Mouse (Mus musculus): Measurements from ENCODE around the gene Ube2g1. TPM values are rescaled to one million over a fixed set of nuclear protein-coding genes. Genes with fewer than 3 reads are reported as not detected.

The Ube2g1 gene
- polyA plus RNA-seq, 1 experiment from 2014 or later = 67.9 TPM

Small RNAs within 50 kb of the gene (microRNA-seq; reads per million reads assigned to microRNA genes)
- not detected for gene Gm25678

Other genes starting within 250 kb of the Ube2g1 start
- gene Tekt1, start 244.8 kb upstream of the Ube2g1 start, polyA plus RNA-seq (2015; fragmentation: Nextera tagmentation; extraction: Ambion mirVana) = 11.4 and 11.8 TPM in 2 replicates
- gene Smtnl2, start 195.6 kb upstream of the Ube2g1 start, polyA plus RNA-seq (2015; fragmentation: Nextera tagmentation; extraction: Ambion mirVana) = 156 and 158 TPM in 2 replicates
- gene Ggt6, start 171.8 kb upstream of the Ube2g1 start, polyA plus RNA-seq (2015; fragmentation: Nextera tagmentation; extraction: Ambion mirVana) = 0.14 and 0.26 TPM in 2 replicates
- gene Mybbp1a, start 165.9 kb upstream of the Ube2g1 start, polyA plus RNA-seq (2015; fragmentation: Nextera tagmentation; extraction: Ambion mirVana) = 137 and 140 TPM in 2 replicates
- gene Spns2, start 117.4 kb upstream of the Ube2g1 start, polyA plus RNA-seq (2015; fragmentation: Nextera tagmentation; extraction: Ambion mirVana) = 5.3 and 6.4 TPM in 2 replicates
- gene Spns3, start 56.8 kb upstream of the Ube2g1 start, polyA plus RNA-seq (2015; fragmentation: Nextera tagmentation; extraction: Ambion mirVana) = 0.18 and 0.22 TPM in 2 replicates
- 21.6 and 22.6 TPM in 2 replicates for gene Ankfy1, start 82.7 kb downstream of the Ube2g1 start, polyA plus RNA-seq (2015; fragmentation: Nextera tagmentation; extraction: Ambion mirVana)
- 4.9 and 6.3 TPM in 2 replicates for gene Cyb5d2, start 188.9 kb downstream of the Ube2g1 start, polyA plus RNA-seq (2015; fragmentation: Nextera tagmentation; extraction: Ambion mirVana)
- gene Zzef1, start 188.9 kb downstream of the Ube2g1 start, polyA plus RNA-seq (2015; fragmentation: Nextera tagmentation; extraction: Ambion mirVana) = 7.8 and 9.3 TPM in 2 replicates

All from lung, embryonic 15.5 days (tissue).